Mouse (Mus musculus) hindlimb bud, embryonic 11.5 days (tissue): ENCODE results near the gene Gm13698.
"Not testable (repeated sequence)": the region's sequence is repeated elsewhere in the genome, so short reads cannot be mapped to it uniquely, and the experiment has no call there.

Source experiments
- DNase-seq: peaks from one replicate; pipeline ENCODE4 v3.0.0-alpha.2; 2012; ENCODE audit warnings: low read depth, low spot score; ENCODE audit errors: extremely low spot score

Gm13698 gene

GRCm38 (mm10) chr2:83955393-83955792 is at the start of gene Gm13698:
Gene Gm13698 (plus strand): TSS chr2:83955693.
- not testable (repeated sequence) for DNase-seq

DNA sequence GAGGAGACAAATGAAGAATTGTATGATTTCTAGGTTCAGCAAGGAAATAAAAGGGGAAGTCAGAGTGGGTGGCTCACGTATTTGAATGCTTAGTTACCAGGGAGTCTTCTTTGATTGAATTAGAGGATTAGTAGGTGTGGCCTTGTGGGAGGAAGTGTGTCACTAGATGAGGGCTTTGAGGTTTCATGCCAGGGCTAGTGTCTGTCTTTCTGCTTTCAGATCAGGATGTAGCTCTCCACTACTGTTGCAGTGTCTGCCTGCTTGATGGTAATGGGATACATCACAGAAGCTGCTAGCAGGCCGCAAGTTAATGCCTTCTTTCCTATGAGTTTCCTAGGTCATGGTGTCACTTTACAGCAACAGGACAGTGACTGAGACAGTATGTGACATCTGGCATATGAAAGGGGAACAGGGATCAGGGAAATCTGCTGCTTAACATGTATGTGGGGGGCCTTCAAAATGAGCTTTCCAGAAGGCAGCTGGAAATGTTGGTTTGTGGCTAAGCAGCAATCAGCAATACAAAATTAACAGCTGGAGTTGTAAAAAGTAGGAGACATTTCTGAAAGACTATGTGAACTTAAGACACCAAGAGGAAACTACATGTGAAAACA is 25.9 kb upstream of the Gm13698 start:
- no peak for DNase-seq

DNA sequence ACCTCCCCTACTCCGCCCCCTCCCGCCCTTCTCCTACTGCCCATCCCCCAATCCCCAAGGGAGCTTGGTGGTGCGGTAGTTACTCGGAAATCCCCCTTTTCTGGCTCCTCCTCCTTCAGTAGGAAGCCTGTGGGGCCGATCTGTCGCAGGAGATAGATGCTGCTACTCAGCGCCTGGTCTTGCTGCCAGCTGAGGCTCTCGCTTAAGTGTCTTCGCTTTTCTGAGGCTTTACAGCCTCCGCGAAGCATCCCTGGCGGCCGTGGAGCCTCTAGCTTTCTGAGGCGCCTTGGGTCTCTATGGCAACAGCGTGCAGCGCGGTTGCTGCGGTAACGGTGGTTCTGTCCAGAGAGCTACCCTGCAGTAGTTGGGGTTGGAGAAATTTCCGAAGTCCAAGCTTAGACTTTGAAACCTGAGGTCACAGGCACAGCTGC is 14.5 kb upstream of the Gm13698 start, which contains the start of gene Zswim2:
Gene Zswim2 (minus strand): TSS at position 298 of the 431 bp plus-strand sequence.
- DNase-seq = no peak

DNA sequence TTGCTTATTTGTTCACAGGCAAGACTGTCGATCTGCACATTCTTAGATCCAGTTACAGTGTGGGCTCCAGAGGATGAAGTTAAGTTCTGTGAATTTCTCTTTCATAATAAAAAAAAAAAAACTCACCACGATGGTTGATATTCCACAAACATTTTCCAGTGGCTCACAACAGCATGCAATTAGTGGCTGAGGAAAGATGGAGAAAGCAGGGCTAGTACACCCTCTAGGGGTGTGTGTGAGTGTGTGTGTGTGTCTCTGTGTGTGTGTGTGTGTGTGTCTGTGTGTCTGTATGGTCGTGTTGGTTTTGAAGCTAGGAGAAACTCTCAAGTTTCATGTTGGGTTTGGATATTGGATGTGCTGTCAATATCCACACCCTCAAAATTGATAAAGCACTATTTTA is 14.1 kb upstream of the Gm13698 start:
- DNase-seq = no peak

DNA sequence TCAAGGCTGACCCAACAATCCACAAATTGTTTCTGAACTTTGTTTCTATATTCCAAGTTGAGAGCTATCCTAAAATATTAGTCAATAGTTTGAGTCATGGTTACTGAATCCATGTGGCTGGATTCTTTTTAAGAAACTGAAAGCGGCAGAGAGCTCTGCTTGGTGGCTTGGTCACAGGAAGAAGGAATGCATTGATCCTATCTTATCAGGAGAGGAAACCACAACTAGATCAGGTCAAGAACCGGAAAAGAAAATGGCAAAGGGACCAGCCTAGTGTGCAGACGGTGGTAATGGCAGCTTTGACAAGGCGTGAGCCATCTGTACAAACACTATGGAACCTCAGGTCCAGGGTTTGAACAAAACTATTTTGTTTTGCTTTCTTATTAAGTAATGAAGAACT is 13.7 kb upstream of the Gm13698 start:
- no peak for DNase-seq

GRCm38 (mm10) chr2:83961203-83961602 is 5.7 kb downstream of the Gm13698 start, which contains the start of gene Gm13693:
Gene Gm13693 (plus strand): TSS chr2:83961503.
- DNase-seq = not testable (repeated sequence)

DNA sequence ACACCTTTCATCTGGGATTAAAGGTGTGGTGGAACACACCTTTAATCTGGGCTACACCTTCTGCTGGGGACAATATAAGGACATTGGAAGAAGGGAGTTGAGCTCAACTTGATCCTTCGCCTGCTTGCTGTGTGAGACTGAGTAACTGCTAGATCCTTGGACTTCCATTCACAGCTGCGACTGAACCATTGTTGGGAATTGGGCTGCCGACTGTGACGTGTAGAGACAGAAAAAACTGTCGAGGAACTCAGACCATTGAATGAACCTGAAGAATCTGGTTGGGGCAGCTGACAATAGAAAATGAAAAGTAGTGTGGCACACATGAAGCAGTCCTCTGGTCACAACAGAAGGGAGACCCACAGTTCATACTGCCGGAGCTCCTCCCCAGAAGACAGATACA is 11.5 kb downstream of the Gm13698 start, which contains the start of gene Gm13695:
Gene Gm13695 (plus strand): TSS at position 301 of the 400 bp plus-strand sequence.
- not testable (repeated sequence) for DNase-seq

DNA sequence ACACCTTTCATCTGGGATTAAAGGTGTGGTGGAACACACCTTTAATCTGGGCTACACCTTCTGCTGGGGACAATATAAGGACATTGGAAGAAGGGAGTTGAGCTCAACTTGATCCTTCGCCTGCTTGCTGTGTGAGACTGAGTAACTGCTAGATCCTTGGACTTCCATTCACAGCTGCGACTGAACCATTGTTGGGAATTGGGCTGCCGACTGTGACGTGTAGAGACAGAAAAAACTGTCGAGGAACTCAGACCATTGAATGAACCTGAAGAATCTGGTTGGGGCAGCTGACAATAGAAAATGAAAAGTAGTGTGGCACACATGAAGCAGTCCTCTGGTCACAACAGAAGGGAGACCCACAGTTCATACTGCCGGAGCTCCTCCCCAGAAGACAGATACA is 17.3 kb downstream of the Gm13698 start, which contains the start of gene Gm13696:
Gene Gm13696 (plus strand): TSS at position 301 of the 400 bp plus-strand sequence.
- DNase-seq = not testable (repeated sequence)

GRCm38 (mm10) chr2:83978633-83979032 is 23.1 kb downstream of the Gm13698 start, which contains the start of gene Gm13694:
Gene Gm13694 (plus strand): TSS chr2:83978933.
- not testable (repeated sequence) for DNase-seq

DNA sequence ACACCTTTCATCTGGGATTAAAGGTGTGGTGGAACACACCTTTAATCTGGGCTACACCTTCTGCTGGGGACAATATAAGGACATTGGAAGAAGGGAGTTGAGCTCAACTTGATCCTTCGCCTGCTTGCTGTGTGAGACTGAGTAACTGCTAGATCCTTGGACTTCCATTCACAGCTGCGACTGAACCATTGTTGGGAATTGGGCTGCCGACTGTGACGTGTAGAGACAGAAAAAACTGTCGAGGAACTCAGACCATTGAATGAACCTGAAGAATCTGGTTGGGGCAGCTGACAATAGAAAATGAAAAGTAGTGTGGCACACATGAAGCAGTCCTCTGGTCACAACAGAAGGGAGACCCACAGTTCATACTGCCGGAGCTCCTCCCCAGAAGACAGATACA is 28.9 kb downstream of the Gm13698 start, which contains the start of gene Gm13697:
Gene Gm13697 (plus strand): TSS at position 301 of the 400 bp plus-strand sequence.
- not testable (repeated sequence) for DNase-seq

DNA sequence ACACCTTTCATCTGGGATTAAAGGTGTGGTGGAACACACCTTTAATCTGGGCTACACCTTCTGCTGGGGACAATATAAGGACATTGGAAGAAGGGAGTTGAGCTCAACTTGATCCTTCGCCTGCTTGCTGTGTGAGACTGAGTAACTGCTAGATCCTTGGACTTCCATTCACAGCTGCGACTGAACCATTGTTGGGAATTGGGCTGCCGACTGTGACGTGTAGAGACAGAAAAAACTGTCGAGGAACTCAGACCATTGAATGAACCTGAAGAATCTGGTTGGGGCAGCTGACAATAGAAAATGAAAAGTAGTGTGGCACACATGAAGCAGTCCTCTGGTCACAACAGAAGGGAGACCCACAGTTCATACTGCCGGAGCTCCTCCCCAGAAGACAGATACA is 34.8 kb downstream of the Gm13698 start, which contains the start of gene Gm13691:
Gene Gm13691 (plus strand): TSS at position 301 of the 400 bp plus-strand sequence.
- not testable (repeated sequence) for DNase-seq

DNA sequence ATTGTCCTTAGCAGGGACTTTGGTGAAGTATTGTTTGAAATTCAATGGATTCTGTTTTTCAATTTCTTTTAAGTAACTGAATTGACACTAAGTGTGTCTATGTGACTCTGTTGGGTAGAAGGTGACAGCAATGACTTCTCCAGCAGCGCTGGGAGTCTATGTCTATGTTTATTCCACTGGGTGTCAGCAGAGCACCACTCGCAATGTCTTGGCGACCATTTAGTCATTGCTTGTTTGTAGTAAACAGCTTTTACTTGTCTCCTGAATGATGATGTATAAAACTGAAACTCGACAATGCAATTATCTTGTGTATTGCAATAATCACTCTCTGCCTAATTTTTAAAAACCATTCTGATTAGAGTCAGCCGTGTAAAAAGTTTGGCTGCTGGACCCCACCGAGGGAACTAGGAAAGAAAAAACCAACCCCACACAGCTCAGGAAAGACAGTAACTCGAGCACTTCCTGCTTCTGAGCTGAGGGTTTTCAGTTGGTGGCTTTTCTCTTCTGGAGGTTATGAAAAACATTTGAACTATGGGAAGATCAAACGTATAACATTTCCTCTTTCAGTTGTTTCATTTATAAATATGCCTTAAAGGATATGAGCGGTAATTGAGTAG is 38.3 kb downstream of the Gm13698 start:
- not testable (repeated sequence) for DNase-seq

DNA sequence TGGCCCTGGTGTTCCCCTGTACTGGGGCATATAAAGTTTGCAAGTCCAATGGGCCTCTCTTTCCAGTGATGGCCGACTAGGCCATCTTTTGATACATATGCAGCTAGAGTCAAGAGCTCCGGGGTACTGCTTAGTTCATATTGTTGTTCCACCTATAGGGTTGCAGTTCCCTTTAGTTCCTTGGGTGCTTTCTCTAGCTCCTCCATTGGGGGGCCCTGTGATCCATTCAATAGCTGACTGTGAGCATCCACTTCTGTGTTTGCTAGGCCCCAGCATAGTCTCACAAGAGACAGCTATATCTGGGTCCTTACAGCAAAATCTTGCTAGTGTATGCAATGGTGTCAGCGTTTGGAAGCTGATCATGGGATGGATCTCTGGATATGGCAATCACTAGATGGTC is 39.0 kb downstream of the Gm13698 start:
- not testable (repeated sequence) for DNase-seq
